Comparison of ENCODE assay signal across 9 mouse cellular contexts in genomic region chr7:143004727-143005343, GRCm38 (mm10). TPM values are rescaled to one million over a fixed set of nuclear protein-coding genes. Genes with fewer than 3 reads are reported as not detected.
DNase-seq lines count a peak whose midpoint lies in the region; ATAC-seq lines count a peak whose summit lies in the region.
"Had no signal": no experiment of that assay in that cellular context is flagged by ENCODE, and none has a peak within 500 bp of the region (broad histone marks: within the 10 kb centered on the region; RNA-seq: fewer than 3 reads in every experiment).

Gene Tspan32 (plus strand): TSS chr7:143005046.

- no peaks in the 10 kb centered on the region for H3K9me3 ChIP-seq in heart, embryonic 16.5 days (replicated peaks; ENCODE audit: control insufficient read depth, low read length)
- H3K9me3 ChIP-seq in embryonic facial prominence, embryonic 14.5 days (ENCODE audit: control insufficient read depth, low read length): no peaks in the 10 kb centered on the region

- no peaks in the 10 kb centered on the region for H3K27me3 ChIP-seq in heart, embryonic 16.5 days (ENCODE audit: control insufficient read depth, insufficient read depth, low read length)
- H3K27me3 ChIP-seq in embryonic facial prominence, embryonic 14.5 days (replicated peaks; ENCODE audit: control insufficient read depth, insufficient read depth, low read length): no peaks in the 10 kb centered on the region

- peak within 1 kb of the TSS; percentile 27; the same call in 1 of the 2 replicates for H3K9ac ChIP-seq in heart, embryonic 16.5 days (ENCODE audit: low read length)
- H3K9ac ChIP-seq in embryonic facial prominence, embryonic 14.5 days (ENCODE audit: low read depth, low read length): 0 out of 2 replicates have a peak within 1 kb of the TSS, but pooled peaks have one; percentile 5

- peak within 1 kb of the TSS; percentile 37 for H3K27ac ChIP-seq in heart, embryonic 16.5 days (ENCODE audit: low read length)
- H3K27ac ChIP-seq in embryonic facial prominence, embryonic 14.5 days (replicated peaks; ENCODE audit: low read depth, low read length): no peak within 1 kb of the TSS

- H3K4me1 ChIP-seq in heart, embryonic 16.5 days (ENCODE audit: control insufficient read depth, insufficient read depth, low read length): peaks cover 46% of the 10 kb centered on the region
- H3K4me1 ChIP-seq in embryonic facial prominence, embryonic 14.5 days (ENCODE audit: control insufficient read depth, insufficient read depth, low read length): peaks cover 15% of the 10 kb centered on the region

- no peak for DNase-seq in heart, postnatal 10 days
- DNase-seq in embryonic facial prominence, embryonic 14.5 days (ENCODE audit: low spot score): no peak
- peak; percentile 17 for DNase-seq in lung, postnatal 14 days
- peak; percentile 68 for DNase-seq in thymus, postnatal 0 days (ENCODE audit: low spot score)
- no peak for DNase-seq in cerebellum, adult 11-12 months
- DNase-seq in layer of hippocampus, adult 9-11 months: no peak
- DNase-seq in retina, embryonic 14.5 days (ENCODE audit: low spot score): no peak

- no peak for ATAC-seq in heart, embryonic 16.5 days (replicated peaks; ENCODE audit: extremely low read depth, insufficient read depth, low FRiP score)
- ATAC-seq in embryonic facial prominence, embryonic 14.5 days (ENCODE audit: low read depth): no peak
- ATAC-seq: forebrain, embryonic 14.5 days had no signal

- H3K4me2 ChIP-seq in heart, embryonic 16.5 days (ENCODE audit: low read depth, low read length): peak within 1 kb of the TSS; percentile 13
- no peak within 1 kb of the TSS for H3K4me2 ChIP-seq in embryonic facial prominence, embryonic 14.5 days (ENCODE audit: low read depth, low read length)

- no peaks in the 10 kb centered on the region for H3K36me3 ChIP-seq in heart, embryonic 16.5 days (ENCODE audit: control insufficient read depth, insufficient read depth)
- H3K36me3 ChIP-seq in embryonic facial prominence, embryonic 14.5 days (ENCODE audit: control insufficient read depth, insufficient read depth, low read length): no peaks in the 10 kb centered on the region

- WGBS in heart, embryonic 16.5 days: 64% methylated on average over 4 of the region's 4 CpGs
- 73% methylated on average over 4 of the region's 4 CpGs for WGBS in embryonic facial prominence, embryonic 14.5 days

- 0 out of 2 replicates have a peak within 1 kb of the TSS, but pooled peaks have one; percentile 11 for H3K4me3 ChIP-seq in heart, embryonic 16.5 days (ENCODE audit: low read length)
- no peak within 1 kb of the TSS for H3K4me3 ChIP-seq in embryonic facial prominence, embryonic 14.5 days (ENCODE audit: low read depth, low read length)

- intact Hi-C loops in heart, postnatal 10 days (cut with DNase I): loop anchor here (5.0 kb wide), 2 partner anchors 132 to 462 kb away; no protein-coding TSS in a partner anchor

RNA-seq across cellular contexts. Expression of gene Tspan32, which starts in this region (rescaled TPM):
- polyA plus RNA-seq in heart, embryonic 16.5 days (2015; fragmentation: Nextera tagmentation; extraction: Ambion mirVana): 2.5 and 2.9 TPM in 2 replicates
- total RNA-seq in heart, postnatal 10 days (2021): 1 to 10 TPM in 1 of 2 experiments, under 1 TPM in 1; 0.81 to 1.2 TPM
- 3.5 TPM in 2 replicates for polyA plus RNA-seq in embryonic facial prominence, embryonic 14.5 days (2014; fragmentation: Nextera tagmentation; extraction: Ambion mirVana)
- 44.5 and 58.2 TPM in 2 replicates for polyA plus RNA-seq in thymus, postnatal 0 days (2015; fragmentation: Nextera tagmentation; extraction: Ambion mirVana)

Comparison
In these comparisons a context has a peak if more than half of its experiments do, and no peak if none do; other contexts are left out.
1. RNA of gene Tspan32 (polyA plus RNA-seq): 44.5 to 58.2 TPM in thymus, postnatal 0 days; 3.5 TPM in embryonic facial prominence, embryonic 14.5 days and 2.5 to 2.9 TPM in heart, embryonic 16.5 days; every median in the first group is over 10 times any median in the second.
2. DNase-seq: peak in lung, postnatal 14 days (single experiment) and thymus, postnatal 0 days (single experiment); none in heart, postnatal 10 days (0 of 2), embryonic facial prominence, embryonic 14.5 days (single experiment), cerebellum, adult 11-12 months (single experiment), layer of hippocampus, adult 9-11 months (single experiment) and retina, embryonic 14.5 days (single experiment).